Mouse (Mus musculus): ENCODE results near the gene Cd69.

Gene Cd69

GRCm38 (mm10) chr6:129228935-129229773 lies 46.1 kb downstream of the Cd69 start:
- in situ Hi-C loops (cut with MboI; ENCODE audit: low sequenced_read_pairs), result no loop called here

GRCm38 (mm10) chr6:129225078-129225477 lies 50.2 kb downstream of the Cd69 start:
- in situ Hi-C loops (cut with MboI; ENCODE audit: low sequenced_read_pairs), result no loop called here

DNA sequence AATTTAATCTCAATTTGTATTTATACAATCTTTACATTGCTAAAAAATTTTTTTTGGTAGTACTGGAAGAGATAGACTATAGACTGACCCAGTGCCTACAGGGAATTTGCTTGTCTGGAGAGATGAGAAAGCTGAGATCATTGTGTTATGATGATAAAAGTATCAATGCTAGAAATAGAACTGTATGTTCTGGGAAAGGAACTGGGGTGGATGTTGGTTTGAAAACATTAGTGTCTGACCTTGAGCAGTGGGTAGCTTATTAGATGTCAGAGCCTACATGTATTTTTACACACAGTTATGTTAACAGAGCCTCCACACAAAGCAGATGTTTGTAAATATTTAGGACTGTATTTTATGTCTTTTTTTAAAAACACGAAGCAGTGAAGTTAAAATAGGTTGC lies 51.1 kb downstream of the Cd69 start:
- in situ Hi-C loops (cut with MboI; ENCODE audit: low sequenced_read_pairs), result no loop called here

DNA sequence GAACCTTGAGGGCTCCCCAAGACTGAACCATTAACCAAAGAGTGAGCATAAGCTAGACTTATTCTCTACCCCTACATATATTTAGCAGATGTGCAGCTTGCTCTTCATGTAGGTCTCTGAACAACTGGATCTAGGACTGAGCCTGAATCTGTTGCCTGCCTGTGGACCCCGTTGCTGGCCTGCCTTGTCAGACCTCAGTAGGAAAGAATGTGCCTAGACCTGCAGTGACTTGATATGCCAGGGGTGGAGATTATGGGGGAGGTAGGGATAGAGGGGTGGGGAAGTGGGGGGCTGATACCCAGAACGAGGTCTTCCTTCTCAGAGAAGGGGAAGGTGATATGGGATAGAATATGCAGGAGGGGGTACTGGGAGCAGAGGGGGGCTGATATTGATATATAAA lies 51.6 kb downstream of the Cd69 start:
- in situ Hi-C loops (cut with MboI; ENCODE audit: low sequenced_read_pairs), result no loop called here

DNA sequence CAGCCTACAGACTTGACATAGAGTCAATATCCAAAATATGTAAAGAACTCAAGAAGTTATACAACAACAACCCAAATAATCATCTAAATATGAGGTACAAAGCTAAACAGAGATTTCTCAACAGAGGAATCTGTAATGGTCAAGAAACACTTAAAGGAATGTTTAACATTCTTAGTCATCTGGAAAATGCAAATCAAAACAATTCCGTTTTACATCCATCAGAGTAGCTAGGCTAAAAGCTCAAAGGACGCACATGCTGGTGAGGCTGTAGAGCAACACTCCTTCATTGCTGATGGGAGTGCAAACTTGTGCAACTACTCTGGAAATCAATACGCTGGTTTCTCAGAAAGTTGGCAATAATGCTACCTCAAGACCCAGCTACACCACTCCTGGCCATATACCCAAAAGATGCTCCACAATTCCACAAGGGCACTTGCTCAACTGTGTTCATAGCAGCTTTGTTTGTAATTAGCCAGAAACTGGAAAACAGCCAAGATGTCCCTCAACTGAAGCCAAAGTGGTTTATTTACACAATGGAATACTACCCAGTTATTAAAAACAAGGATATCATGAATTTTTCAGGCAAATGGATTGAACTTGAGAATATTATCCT lies 52.9 kb downstream of the Cd69 start:
- in situ Hi-C loops (cut with MboI; ENCODE audit: low sequenced_read_pairs), result no loop called here

- in situ Hi-C loops (cut with MboI; ENCODE audit: low sequenced_read_pairs), result no loop called here
Observed at GRCm38 (mm10) chr6:129221053-129221452, 54.2 kb downstream of the Cd69 start.

GRCm38 (mm10) chr6:129219897-129220517 lies 55.2 kb downstream of the Cd69 start:
- in situ Hi-C loops (cut with MboI; ENCODE audit: low sequenced_read_pairs), result no loop called here

DNA sequence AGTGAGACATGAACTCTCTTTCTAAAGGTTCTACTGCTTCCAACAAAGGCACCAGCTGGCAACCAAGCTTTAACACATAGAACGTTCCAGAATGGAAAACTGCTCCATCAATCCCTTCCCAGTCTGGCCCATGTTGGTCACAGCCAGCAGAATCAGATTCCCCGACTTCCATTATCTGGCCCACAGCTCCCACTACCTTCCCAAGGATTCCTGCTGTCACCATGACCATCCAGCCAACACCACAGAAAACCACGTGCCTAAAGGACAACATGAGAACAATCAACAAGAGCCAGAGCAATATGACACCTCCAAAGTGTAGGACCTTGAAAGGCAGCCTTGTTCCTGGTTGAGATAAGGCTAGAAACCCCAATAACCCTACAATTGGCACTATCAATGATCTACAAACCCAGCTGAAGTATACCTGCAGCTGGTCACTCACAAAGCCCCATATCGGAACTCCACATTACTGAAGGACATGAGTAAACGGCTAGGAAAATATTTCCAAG lies 57.0 kb downstream of the Cd69 start:
- in situ Hi-C loops (cut with MboI; ENCODE audit: low sequenced_read_pairs), result no loop called here
